Mouse (Mus musculus) thymus, postnatal 25 days (tissue): Measurements from ENCODE around the gene Dbn1.
"Not testable (repeated sequence)": the region's sequence is repeated elsewhere in the genome, so short reads cannot be mapped to it uniquely, and the experiment has no call there.

Experiments
- DNase-seq: peaks from one replicate; pipeline ENCODE4 v3.0.0; 2022

Dbn1 gene

GRCm38 (mm10) chr13:55448131-55448530 lies 39.8 kb downstream of the Dbn1 start:
- no peak for DNase-seq

- peak; percentile 72 for DNase-seq
These were observed 40.4 kb downstream of the Dbn1 start for GRCm38 (mm10) chr13:55447543-55447943.

GRCm38 (mm10) chr13:55446483-55447105 lies 41.3 kb downstream of the Dbn1 start:
- DNase-seq: no peak

GRCm38 (mm10) chr13:55445361-55446091 lies 42.4 kb downstream of the Dbn1 start:
- peak; percentile 70 for DNase-seq

GRCm38 (mm10) chr13:55444937-55445315 lies 43.0 kb downstream of the Dbn1 start, which contains the start of gene Grk6:
Grk6 (plus strand) TSS chr13:55445072.
- peak; percentile 99 for DNase-seq

- DNase-seq: no peak
These were observed 43.5 kb downstream of the Dbn1 start for GRCm38 (mm10) chr13:55444286-55444936.

- no peak for DNase-seq
These were observed 44.1 kb downstream of the Dbn1 start for GRCm38 (mm10) chr13:55443799-55444285.

- DNase-seq: not testable (repeated sequence)
These were observed 50.7 kb downstream of the Dbn1 start for GRCm38 (mm10) chr13:55437111-55437629.

- DNase-seq: peak; percentile 74
These were observed 55.8 kb downstream of the Dbn1 start for GRCm38 (mm10) chr13:55431889-55432685.

- no peak for DNase-seq
These were observed 57.3 kb downstream of the Dbn1 start for GRCm38 (mm10) chr13:55430566-55430965.

GRCm38 (mm10) chr13:55429226-55429888 lies 58.6 kb downstream of the Dbn1 start:
- no peak for DNase-seq

- no peak for DNase-seq
These were observed 61.3 kb downstream of the Dbn1 start, which contains the start of gene F12 for GRCm38 (mm10) chr13:55426613-55427012. F12 (minus strand) TSS chr13:55426793.
